Mouse (Mus musculus): ENCODE results near the gene Lyst. TPM values are rescaled to one million over a fixed set of nuclear protein-coding genes. Genes with fewer than 3 reads are reported as not detected.
"Not testable (repeated sequence)": the region's sequence is repeated elsewhere in the genome, so short reads cannot be mapped to it uniquely, and the experiment has no call there.

The Lyst gene
- polyA plus RNA-seq, 1 experiment from 2014 or later = 4.6 TPM

GRCm38 (mm10) chr13:13784981-13785783 lies 195.0 kb downstream of the Lyst start:
- H3K4me3 ChIP-seq (ENCODE audit: low read depth, low read length) = peak overlapping the region; percentile 50
- ATAC-seq (ENCODE audit: low read depth) = no peak
- H3K9ac ChIP-seq (ENCODE audit: low read depth, low read length) = no peak overlapping the region
- 1% methylated on average over 30 of the region's 30 CpGs for WGBS (ENCODE audit: insufficient replicate concordance)
- H3K9me3 ChIP-seq (replicated peaks; ENCODE audit: control insufficient read depth, low read length) = no peaks in the 10 kb centered on the region
- no peak overlapping the region for H3K27ac ChIP-seq (ENCODE audit: low read length)
- peaks cover 37% of the 10 kb centered on the region for H3K27me3 ChIP-seq (ENCODE audit: control insufficient read depth, insufficient read depth, low read depth, low read length)
- no peaks in the 10 kb centered on the region for H3K36me3 ChIP-seq (ENCODE audit: control insufficient read depth, insufficient read depth)
- H3K4me1 ChIP-seq (ENCODE audit: control insufficient read depth, low read depth, low read length) = peaks cover 2% of the 10 kb centered on the region; the same call in 1 of the 2 replicates
- peak overlapping the region; percentile 74 for H3K4me2 ChIP-seq (ENCODE audit: low read depth, low read length)

- H3K4me1 ChIP-seq (ENCODE audit: control insufficient read depth, low read depth, low read length) = peaks cover 2% of the 10 kb centered on the region; the same call in 1 of the 2 replicates
- H3K27ac ChIP-seq (ENCODE audit: low read length) = no peak overlapping the region
- H3K36me3 ChIP-seq (ENCODE audit: control insufficient read depth, insufficient read depth) = no peaks in the 10 kb centered on the region
- peaks cover 37% of the 10 kb centered on the region for H3K27me3 ChIP-seq (ENCODE audit: control insufficient read depth, insufficient read depth, low read depth, low read length)
- no peaks in the 10 kb centered on the region for H3K9me3 ChIP-seq (replicated peaks; ENCODE audit: control insufficient read depth, low read length)
- no peak overlapping the region for H3K4me2 ChIP-seq (ENCODE audit: low read depth, low read length)
- no peak for ATAC-seq (ENCODE audit: low read depth)
- H3K9ac ChIP-seq (ENCODE audit: low read depth, low read length) = no peak overlapping the region
- 66% methylated on average over 6 of the region's 6 CpGs for WGBS (ENCODE audit: insufficient replicate concordance)
- no peak overlapping the region for H3K4me3 ChIP-seq (ENCODE audit: low read depth, low read length)
Observed at GRCm38 (mm10) chr13:13786971-13787370, 196.8 kb downstream of the Lyst start.

GRCm38 (mm10) chr13:13788070-13788469 lies 197.9 kb downstream of the Lyst start:
- H3K4me3 ChIP-seq (ENCODE audit: low read depth, low read length) = no peak overlapping the region
- WGBS (ENCODE audit: insufficient replicate concordance) = 54% methylated on average over 4 of the region's 4 CpGs
- no peak overlapping the region for H3K4me2 ChIP-seq (ENCODE audit: low read depth, low read length)
- ATAC-seq (ENCODE audit: low read depth) = no peak
- peaks cover 33% of the 10 kb centered on the region for H3K27me3 ChIP-seq (ENCODE audit: control insufficient read depth, insufficient read depth, low read depth, low read length)
- peaks cover 2% of the 10 kb centered on the region; the same call in 1 of the 2 replicates for H3K4me1 ChIP-seq (ENCODE audit: control insufficient read depth, low read depth, low read length)
- H3K36me3 ChIP-seq (ENCODE audit: control insufficient read depth, insufficient read depth) = no peaks in the 10 kb centered on the region
- no peaks in the 10 kb centered on the region for H3K9me3 ChIP-seq (replicated peaks; ENCODE audit: control insufficient read depth, low read length)
- no peak overlapping the region for H3K9ac ChIP-seq (ENCODE audit: low read depth, low read length)
- H3K27ac ChIP-seq (ENCODE audit: low read length) = no peak overlapping the region

GRCm38 (mm10) chr13:13791981-13792380 lies 201.8 kb downstream of the Lyst start:
- Histone ChIP-seq H3K27ac (ENCODE audit: low read length) (no peak overlapping the region), H3K4me3 (ENCODE audit: low read depth, low read length) (no peak overlapping the region), H3K4me1 (ENCODE audit: control insufficient read depth, low read depth, low read length) (no peaks in the 10 kb centered on the region), H3K27me3 (ENCODE audit: control insufficient read depth, insufficient read depth, low read depth, low read length) (no peaks in the 10 kb centered on the region), H3K36me3 (ENCODE audit: control insufficient read depth, insufficient read depth) (no peaks in the 10 kb centered on the region), H3K9ac (ENCODE audit: low read depth, low read length) (no peak overlapping the region), H3K4me2 (ENCODE audit: low read depth, low read length) (no peak overlapping the region), H3K9me3 (replicated peaks; ENCODE audit: control insufficient read depth, low read length) (no peaks in the 10 kb centered on the region)
- ATAC-seq (ENCODE audit: low read depth) = no peak
- 79% methylated on average over 3 of the region's 3 CpGs for WGBS (ENCODE audit: insufficient replicate concordance)

GRCm38 (mm10) chr13:13795166-13795832 lies 205.1 kb downstream of the Lyst start:
- Histone ChIP-seq H3K4me2 (ENCODE audit: low read depth, low read length) (no peak overlapping the region), H3K9ac (ENCODE audit: low read depth, low read length) (no peak overlapping the region), H3K27ac (ENCODE audit: low read length) (no peak overlapping the region), H3K9me3 (replicated peaks; ENCODE audit: control insufficient read depth, low read length) (no peaks in the 10 kb centered on the region), H3K4me3 (ENCODE audit: low read depth, low read length) (no peak overlapping the region), H3K27me3 (ENCODE audit: control insufficient read depth, insufficient read depth, low read depth, low read length) (no peaks in the 10 kb centered on the region), H3K36me3 (ENCODE audit: control insufficient read depth, insufficient read depth) (no peaks in the 10 kb centered on the region), H3K4me1 (ENCODE audit: control insufficient read depth, low read depth, low read length) (no peaks in the 10 kb centered on the region)
- 8% methylated on average over 5 of the region's 5 CpGs for WGBS (ENCODE audit: insufficient replicate concordance)
- no peak for ATAC-seq (ENCODE audit: low read depth)

- no peaks in the 10 kb centered on the region for H3K9me3 ChIP-seq (replicated peaks; ENCODE audit: control insufficient read depth, low read length)
- H3K4me2 ChIP-seq (ENCODE audit: low read depth, low read length) = no peak overlapping the region
- no peak overlapping the region for H3K4me3 ChIP-seq (ENCODE audit: low read depth, low read length)
- ATAC-seq (ENCODE audit: low read depth) = no peak
- no peak overlapping the region for H3K27ac ChIP-seq (ENCODE audit: low read length)
- no peaks in the 10 kb centered on the region for H3K36me3 ChIP-seq (ENCODE audit: control insufficient read depth, insufficient read depth)
- WGBS (ENCODE audit: insufficient replicate concordance) = 55% methylated on average over 1 of the region's 1 CpGs
- no peak overlapping the region for H3K9ac ChIP-seq (ENCODE audit: low read depth, low read length)
- H3K4me1 ChIP-seq (ENCODE audit: control insufficient read depth, low read depth, low read length) = no peaks in the 10 kb centered on the region
- H3K27me3 ChIP-seq (ENCODE audit: control insufficient read depth, insufficient read depth, low read depth, low read length) = no peaks in the 10 kb centered on the region
Observed at GRCm38 (mm10) chr13:13796082-13796481, 205.9 kb downstream of the Lyst start.

- not testable (repeated sequence) for H3K27ac ChIP-seq (ENCODE audit: low read length); H3K4me3 ChIP-seq (ENCODE audit: low read depth, low read length); H3K9ac ChIP-seq (ENCODE audit: low read depth, low read length); H3K4me1 ChIP-seq (ENCODE audit: control insufficient read depth, low read depth, low read length); H3K9me3 ChIP-seq (replicated peaks; ENCODE audit: control insufficient read depth, low read length); ATAC-seq (ENCODE audit: low read depth); H3K27me3 ChIP-seq (ENCODE audit: control insufficient read depth, insufficient read depth, low read depth, low read length); H3K4me2 ChIP-seq (ENCODE audit: low read depth, low read length); H3K36me3 ChIP-seq (ENCODE audit: control insufficient read depth, insufficient read depth)
- WGBS (ENCODE audit: insufficient replicate concordance) = 71% methylated on average over 12 of the region's 12 CpGs
Observed at GRCm38 (mm10) chr13:13797816-13798215, 207.6 kb downstream of the Lyst start.

- Histone ChIP-seq H3K27me3 (ENCODE audit: control insufficient read depth, insufficient read depth, low read depth, low read length) (no peaks in the 10 kb centered on the region), H3K4me3 (ENCODE audit: low read depth, low read length) (no peak overlapping the region)
- WGBS (ENCODE audit: insufficient replicate concordance) = 65% methylated on average over 8 of the region's 8 CpGs
Observed at GRCm38 (mm10) chr13:13798775-13799174, 208.6 kb downstream of the Lyst start.

More at GRCm38 (mm10) chr13:13798775-13799174, 208.6 kb downstream of the Lyst start:
- Histone ChIP-seq H3K27ac (ENCODE audit: low read length) (no peak overlapping the region), H3K36me3 (ENCODE audit: control insufficient read depth, insufficient read depth) (no peaks in the 10 kb centered on the region), H3K9me3 (replicated peaks; ENCODE audit: control insufficient read depth, low read length) (no peaks in the 10 kb centered on the region), H3K4me2 (ENCODE audit: low read depth, low read length) (no peak overlapping the region), H3K9ac (ENCODE audit: low read depth, low read length) (no peak overlapping the region), H3K4me1 (ENCODE audit: control insufficient read depth, low read depth, low read length) (no peaks in the 10 kb centered on the region)
- no peak for ATAC-seq (ENCODE audit: low read depth)
